9 mouse cellular contexts compared by ENCODE assay signal in genomic region chr14:55458273-55458672, GRCm38 (mm10). TPM values are rescaled to one million over a fixed set of nuclear protein-coding genes. Genes with fewer than 3 reads are reported as not detected.
A peak's percentile ranks its signal among the peaks of the same experiment; 100 is the strongest.
DNase-seq lines count a peak whose midpoint lies in the region; ATAC-seq and TF ChIP-seq lines count a peak whose summit lies in the region.
"Had no signal": no experiment of that assay in that cellular context is flagged by ENCODE, and none has a peak within 500 bp of the region (broad histone marks: within the 10 kb centered on the region; RNA-seq: fewer than 3 reads in every experiment).

No protein-coding gene starts in this region.

- no peak overlapping the region for H3K27ac ChIP-seq in limb, embryonic 11.5 days (replicated peaks; ENCODE audit: low read depth, low read length)
- no peak overlapping the region for H3K27ac ChIP-seq in neural tube, embryonic 14.5 days (ENCODE audit: low read depth, low read length)
- H3K27ac ChIP-seq: heart, embryonic 15.5 days had no signal

- no peaks in the 10 kb centered on the region for H3K27me3 ChIP-seq in limb, embryonic 11.5 days (ENCODE audit: control insufficient read depth, insufficient read depth, low read length)
- H3K27me3 ChIP-seq in neural tube, embryonic 14.5 days (ENCODE audit: control insufficient read depth, insufficient read depth, low read length) = no peaks in the 10 kb centered on the region

- peak; percentile 97 for ATAC-seq in erythroblast, adult 5-6 weeks (replicated peaks; ENCODE audit: low FRiP score, poor library complexity, severe bottlenecking)
- peak; percentile 52 for ATAC-seq in inflammation-experienced regulatory T-cells, adult 6 months
- ATAC-seq in limb, embryonic 11.5 days (ENCODE audit: insufficient number of reproducible peaks, low FRiP score, low TSS enrichment, low read depth) = no peak
- ATAC-seq in neural tube, embryonic 14.5 days (ENCODE audit: low read depth) = peak; percentile 38; the same call in 1 of the 2 replicates

- no peaks in the 10 kb centered on the region for H3K9me3 ChIP-seq in limb, embryonic 11.5 days (ENCODE audit: control insufficient read depth, low read length)
- H3K9me3 ChIP-seq in neural tube, embryonic 14.5 days (ENCODE audit: control insufficient read depth, low read length) = peaks cover 2% of the 10 kb centered on the region; the same call in 1 of the 2 replicates
- H3K9me3 ChIP-seq: heart, embryonic 15.5 days had no signal

- peak; percentile 67 for DNase-seq in urinary bladder, postnatal 14 days (ENCODE audit: low spot score)
- DNase-seq in urinary bladder, adult 18-20 months (ENCODE audit: low spot score in 2 of 2) = no peak
- peak; percentile 73 for DNase-seq in brain, embryonic 14.5 days (ENCODE audit: low read depth)
- peak; percentile 72 for DNase-seq in limb, embryonic 11.5 days (ENCODE audit: low spot score)
- peak; percentile 75 for DNase-seq in thymus, postnatal 0 days (ENCODE audit: low spot score)

- no peak for TF ChIP-seq POLR2A in brain, embryonic 14.5 days (IDR thresholded peaks at IDR 0.05; ENCODE audit: borderline replicate concordance, extremely low read depth, insufficient read depth, insufficient read length, poor library complexity, severe bottlenecking)

- TF ChIP-seq CTCF in brain, embryonic 14.5 days (IDR thresholded peaks at IDR 0.05; ENCODE audit: borderline replicate concordance, extremely low read depth, insufficient read depth, insufficient read length) = peak; percentile 71; the same call in 1 of the 2 replicates

- 28% methylated on average over 10 of the region's 10 CpGs for WGBS in limb, embryonic 11.5 days
- 21% methylated on average over 10 of the region's 10 CpGs for WGBS in neural tube, embryonic 14.5 days

- no peaks in the 10 kb centered on the region for H3K4me1 ChIP-seq in limb, embryonic 11.5 days (ENCODE audit: control insufficient read depth, insufficient read depth, low read length)
- no peaks in the 10 kb centered on the region for H3K4me1 ChIP-seq in neural tube, embryonic 14.5 days (ENCODE audit: control insufficient read depth, insufficient read depth, low read length)
- H3K4me1 ChIP-seq: heart, embryonic 15.5 days had no signal

- H3K36me3 ChIP-seq in limb, embryonic 11.5 days (ENCODE audit: control insufficient read depth, insufficient read depth, low read length) = no peaks in the 10 kb centered on the region
- no peaks in the 10 kb centered on the region for H3K36me3 ChIP-seq in neural tube, embryonic 14.5 days (ENCODE audit: control insufficient read depth, insufficient read depth, low read length)
- H3K36me3 ChIP-seq: heart, embryonic 15.5 days had no signal

- no peak overlapping the region for H3K4me3 ChIP-seq in limb, embryonic 11.5 days (ENCODE audit: low read depth, low read length)
- H3K4me3 ChIP-seq in neural tube, embryonic 14.5 days (ENCODE audit: low read depth, low read length) = no peak overlapping the region
- H3K4me3 ChIP-seq: heart, embryonic 15.5 days had no signal

- H3K9ac ChIP-seq in limb, embryonic 11.5 days (ENCODE audit: low read length) = no peak overlapping the region
- no peak overlapping the region for H3K9ac ChIP-seq in neural tube, embryonic 14.5 days (replicated peaks; ENCODE audit: low read depth, low read length)
- H3K9ac ChIP-seq: heart, embryonic 15.5 days had no signal

- no peak overlapping the region for H3K4me2 ChIP-seq in limb, embryonic 11.5 days (ENCODE audit: low read depth, severe bottlenecking)
- H3K4me2 ChIP-seq in neural tube, embryonic 14.5 days (ENCODE audit: low read depth, low read length) = no peak overlapping the region
- H3K4me2 ChIP-seq: heart, embryonic 15.5 days had no signal

RNA-seq across cellular contexts. Expression of gene Dhrs4, which starts 20.3 kb away (rescaled TPM):
- polyA plus RNA-seq in brain, embryonic 14.5 days (2012; rRNA removed) = 16.0 and 25.6 TPM in 2 replicates
- total RNA-seq in erythroblast, adult 5-6 weeks (2015; ENCODE audit: low replicate concordance) = 12.7 and 16.9 TPM in 2 replicates
- 9.8 and 19.1 TPM in 2 replicates for total RNA-seq in erythroblast, adult 5-6 weeks (2017; ENCODE audit: low replicate concordance)
- polyA plus RNA-seq in inflammation-experienced regulatory T-cells, adult 6 months (2017; shearing (Covaris generic)) = 10 to 100 TPM; 37.3 to 38.7 (median 37.4) TPM
- 49.4 and 55.3 TPM in 2 replicates for polyA plus RNA-seq in limb, embryonic 11.5 days (2014; fragmentation: Nextera tagmentation; extraction: Ambion mirVana)
- 7.6 and 16.7 TPM in 2 replicates for polyA plus RNA-seq in neural tube, embryonic 14.5 days (2014; fragmentation: Nextera tagmentation; extraction: Ambion mirVana)
- polyA plus RNA-seq in thymus, postnatal 0 days (2015; fragmentation: Nextera tagmentation; extraction: Ambion mirVana) = 62.4 and 63.8 TPM in 2 replicates

RNA-seq across cellular contexts. Expression of gene Carmil3, which starts 32.2 kb away (rescaled TPM):
- polyA plus RNA-seq in brain, embryonic 14.5 days (2012; rRNA removed) = 178 and 292 TPM in 2 replicates
- total RNA-seq in erythroblast, adult 5-6 weeks (2015; ENCODE audit: low replicate concordance) = not detected in 2 replicates
- total RNA-seq in erythroblast, adult 5-6 weeks (2017; ENCODE audit: low replicate concordance) = not detected in 2 replicates
- polyA plus RNA-seq in inflammation-experienced regulatory T-cells, adult 6 months (2017; shearing (Covaris generic)) = not detected
- polyA plus RNA-seq in limb, embryonic 11.5 days (2014; fragmentation: Nextera tagmentation; extraction: Ambion mirVana) = 3.0 and 3.7 TPM in 2 replicates
- 28.5 and 46.2 TPM in 2 replicates for polyA plus RNA-seq in neural tube, embryonic 14.5 days (2014; fragmentation: Nextera tagmentation; extraction: Ambion mirVana)
- polyA plus RNA-seq in thymus, postnatal 0 days (2015; fragmentation: Nextera tagmentation; extraction: Ambion mirVana) = 1.1 and 1.3 TPM in 2 replicates

RNA-seq across cellular contexts. Expression of gene Cpne6, which starts 52.0 kb away (rescaled TPM):
- polyA plus RNA-seq in brain, embryonic 14.5 days (2012; rRNA removed) = 6.7 and 9.5 TPM in 2 replicates
- not detected in 2 replicates for total RNA-seq in erythroblast, adult 5-6 weeks (2015; ENCODE audit: low replicate concordance)
- total RNA-seq in erythroblast, adult 5-6 weeks (2017; ENCODE audit: low replicate concordance) = not detected in 2 replicates
- not detected for polyA plus RNA-seq in inflammation-experienced regulatory T-cells, adult 6 months (2017; shearing (Covaris generic))
- polyA plus RNA-seq in limb, embryonic 11.5 days (2014; fragmentation: Nextera tagmentation; extraction: Ambion mirVana) = not detected in 2 replicates
- 13.3 and 16.3 TPM in 2 replicates for polyA plus RNA-seq in neural tube, embryonic 14.5 days (2014; fragmentation: Nextera tagmentation; extraction: Ambion mirVana)
- 0.31 and 0.39 TPM in 2 replicates for polyA plus RNA-seq in thymus, postnatal 0 days (2015; fragmentation: Nextera tagmentation; extraction: Ambion mirVana)

Comparison
In these comparisons a context has a peak if more than half of its experiments do, and no peak if none do; other contexts are left out.
1. DNase-seq: peak in urinary bladder, postnatal 14 days (single experiment), brain, embryonic 14.5 days (single experiment), limb, embryonic 11.5 days (single experiment) and thymus, postnatal 0 days (single experiment); none in urinary bladder, adult 18-20 months (0 of 2).